Mouse (Mus musculus): ENCODE measurements around the gene Nat8f6. TPM values are rescaled to one million over a fixed set of nuclear protein-coding genes. Genes with fewer than 3 reads are reported as not detected.
A peak's percentile ranks its signal among the peaks of the same experiment; 100 is the strongest.
"Not testable (repeated sequence)": the region's sequence is repeated elsewhere in the genome, so short reads cannot be mapped to it uniquely, and the experiment has no call there.

Gene Nat8f6
- polyA plus RNA-seq, 1 experiment from 2014 or later: not detected

DNA sequence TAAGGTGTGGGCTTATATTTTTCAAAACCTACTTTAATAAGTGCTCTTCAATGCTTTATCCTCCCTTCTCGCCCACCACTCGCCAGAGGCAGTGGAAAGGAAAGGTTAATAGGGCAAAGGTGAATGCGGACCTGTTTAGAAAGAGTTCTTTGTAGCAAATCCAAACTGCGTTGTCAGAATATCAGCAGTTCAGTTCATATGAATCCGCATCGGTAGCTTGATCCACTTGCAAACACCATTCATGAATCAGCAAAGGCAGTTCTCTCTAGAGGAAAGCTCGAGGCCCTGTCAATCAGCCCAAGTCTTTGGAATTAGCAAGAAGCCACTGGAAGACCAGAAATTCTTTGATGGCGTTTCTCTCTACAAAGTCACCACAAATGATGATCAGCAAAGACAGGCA, 17.9 kb upstream of the Nat8f6 start:
- Histone ChIP-seq H3K4me1 (ENCODE audit: control insufficient read depth, insufficient read depth, low read length) (no peaks in the 10 kb centered on the region), H3K9me3 (ENCODE audit: control insufficient read depth, low read length) (no peaks in the 10 kb centered on the region), H3K4me2 (ENCODE audit: low read depth, low read length) (no peak overlapping the region), H3K9ac (ENCODE audit: low read depth, low read length) (no peak overlapping the region), H3K27ac (ENCODE audit: low read length) (no peak overlapping the region), H3K36me3 (ENCODE audit: control insufficient read depth, insufficient read depth, low read length) (no peaks in the 10 kb centered on the region), H3K4me3 (ENCODE audit: low read length) (no peak overlapping the region), H3K27me3 (replicated peaks; ENCODE audit: control insufficient read depth, insufficient read depth, low read length) (no peaks in the 10 kb centered on the region)
- 75% methylated on average over 8 of the region's 8 CpGs for WGBS
- ATAC-seq: no peak

DNA sequence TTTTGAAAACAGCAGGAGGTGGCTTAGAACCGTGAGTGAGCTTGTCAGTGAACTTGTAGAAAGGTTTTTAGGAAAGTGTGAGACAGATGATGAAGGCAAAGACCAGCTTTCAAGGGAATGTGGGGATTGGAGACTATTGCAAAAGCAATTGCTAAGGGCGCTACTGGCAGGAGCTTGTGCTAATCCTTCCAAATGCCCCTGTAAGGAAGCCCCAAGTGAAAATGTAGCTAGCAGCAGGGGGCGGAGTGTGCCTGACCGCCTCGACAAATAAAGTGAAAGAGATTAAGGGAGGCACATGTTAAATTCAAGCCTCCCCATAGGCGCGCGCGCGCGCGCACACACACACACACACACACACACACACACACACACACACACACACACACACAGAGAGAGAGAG, 16.6 kb upstream of the Nat8f6 start:
- H3K4me1 ChIP-seq (ENCODE audit: control insufficient read depth, insufficient read depth, low read length); H3K9me3 ChIP-seq (ENCODE audit: control insufficient read depth, low read length); H3K36me3 ChIP-seq (ENCODE audit: control insufficient read depth, insufficient read depth, low read length); H3K27ac ChIP-seq (ENCODE audit: low read length); H3K9ac ChIP-seq (ENCODE audit: low read depth, low read length); H3K27me3 ChIP-seq (replicated peaks; ENCODE audit: control insufficient read depth, insufficient read depth, low read length); H3K4me3 ChIP-seq (ENCODE audit: low read length): not testable (repeated sequence)
- peak; percentile 65 for ATAC-seq
- 16% methylated on average over 12 of the region's 12 CpGs for WGBS
- 0 out of 2 replicates have a peak overlapping the region, but pooled peaks have one; percentile 19 for H3K4me2 ChIP-seq (ENCODE audit: low read depth, low read length)

DNA sequence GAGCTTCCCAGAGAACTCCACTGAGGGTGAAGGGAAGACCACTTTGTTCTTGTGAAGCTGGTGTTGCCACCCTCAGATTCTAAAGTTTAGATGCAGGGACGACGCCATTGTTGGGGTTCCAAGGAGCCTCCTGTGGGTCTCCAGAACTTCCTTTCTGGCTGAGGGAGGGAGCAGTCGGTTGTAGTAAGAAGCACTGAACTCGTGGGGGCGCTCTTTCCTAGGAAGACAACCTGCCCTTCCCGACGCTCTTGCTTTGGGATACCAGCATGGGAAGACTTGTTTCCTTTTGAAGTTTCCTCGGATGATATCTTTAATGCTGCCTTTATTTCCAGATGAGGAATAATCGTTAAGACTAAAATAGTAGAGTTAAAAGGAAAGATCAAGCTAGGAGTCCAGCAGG, 16.1 kb upstream of the Nat8f6 start:
- not testable (repeated sequence) for H3K27ac ChIP-seq (ENCODE audit: low read length); H3K27me3 ChIP-seq (replicated peaks; ENCODE audit: control insufficient read depth, insufficient read depth, low read length); H3K9ac ChIP-seq (ENCODE audit: low read depth, low read length); H3K4me1 ChIP-seq (ENCODE audit: control insufficient read depth, insufficient read depth, low read length); H3K36me3 ChIP-seq (ENCODE audit: control insufficient read depth, insufficient read depth, low read length); H3K9me3 ChIP-seq (ENCODE audit: control insufficient read depth, low read length); H3K4me3 ChIP-seq (ENCODE audit: low read length); ATAC-seq; H3K4me2 ChIP-seq (ENCODE audit: low read depth, low read length)
- 15% methylated on average over 8 of the region's 9 CpGs for WGBS

DNA sequence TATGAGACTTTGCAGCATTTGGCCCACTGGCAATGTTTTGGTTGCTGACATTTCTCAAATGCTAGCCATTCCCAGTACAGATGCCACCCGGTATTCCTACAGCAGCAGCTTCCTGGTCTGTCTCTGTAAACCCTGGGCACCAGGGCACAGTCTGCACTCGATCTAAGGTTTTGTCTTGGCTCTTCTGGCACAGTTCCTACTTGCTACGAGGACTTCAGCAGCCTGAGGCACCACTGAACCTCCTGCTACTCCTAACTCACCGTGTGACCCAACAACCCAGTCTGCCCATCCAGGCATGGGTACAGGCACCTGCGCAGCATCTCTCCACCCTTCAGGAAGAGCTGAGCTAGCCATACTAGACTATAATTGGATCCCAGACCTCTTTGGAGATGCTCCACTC, 15.3 kb upstream of the Nat8f6 start:
- not testable (repeated sequence) for H3K4me1 ChIP-seq (ENCODE audit: control insufficient read depth, insufficient read depth, low read length); ATAC-seq; H3K27ac ChIP-seq (ENCODE audit: low read length); H3K9ac ChIP-seq (ENCODE audit: low read depth, low read length); H3K36me3 ChIP-seq (ENCODE audit: control insufficient read depth, insufficient read depth, low read length); H3K9me3 ChIP-seq (ENCODE audit: control insufficient read depth, low read length); H3K4me2 ChIP-seq (ENCODE audit: low read depth, low read length); H3K27me3 ChIP-seq (replicated peaks; ENCODE audit: control insufficient read depth, insufficient read depth, low read length); H3K4me3 ChIP-seq (ENCODE audit: low read length)
- 76% methylated on average over 5 of the region's 5 CpGs for WGBS

DNA sequence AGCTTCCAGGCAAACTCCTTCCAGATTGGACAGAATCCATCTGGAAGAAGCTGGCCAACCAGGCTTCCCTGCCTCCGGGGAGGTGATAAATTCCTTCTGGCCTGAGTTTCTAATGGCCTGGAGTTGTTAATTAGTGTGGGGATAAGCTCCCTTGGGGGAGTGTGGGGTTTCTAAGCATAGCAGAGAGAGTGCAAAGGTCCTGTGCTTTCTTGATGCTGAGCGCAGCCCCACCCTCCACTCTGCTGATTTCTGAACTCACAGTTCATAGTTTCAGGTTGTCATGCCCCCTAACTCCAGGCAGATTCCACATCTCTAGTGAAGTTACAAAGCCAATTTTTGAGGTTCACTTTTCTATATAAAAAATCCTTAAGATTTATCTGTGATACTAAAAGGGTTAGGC, 14.3 kb upstream of the Nat8f6 start:
- H3K4me3 ChIP-seq (ENCODE audit: low read length); H3K27me3 ChIP-seq (replicated peaks; ENCODE audit: control insufficient read depth, insufficient read depth, low read length); H3K9ac ChIP-seq (ENCODE audit: low read depth, low read length); H3K36me3 ChIP-seq (ENCODE audit: control insufficient read depth, insufficient read depth, low read length); H3K27ac ChIP-seq (ENCODE audit: low read length); H3K4me1 ChIP-seq (ENCODE audit: control insufficient read depth, insufficient read depth, low read length); H3K9me3 ChIP-seq (ENCODE audit: control insufficient read depth, low read length); H3K4me2 ChIP-seq (ENCODE audit: low read depth, low read length): not testable (repeated sequence)
- WGBS: 52% methylated on average over 1 of the region's 2 CpGs
- peak; percentile 55 for ATAC-seq

DNA sequence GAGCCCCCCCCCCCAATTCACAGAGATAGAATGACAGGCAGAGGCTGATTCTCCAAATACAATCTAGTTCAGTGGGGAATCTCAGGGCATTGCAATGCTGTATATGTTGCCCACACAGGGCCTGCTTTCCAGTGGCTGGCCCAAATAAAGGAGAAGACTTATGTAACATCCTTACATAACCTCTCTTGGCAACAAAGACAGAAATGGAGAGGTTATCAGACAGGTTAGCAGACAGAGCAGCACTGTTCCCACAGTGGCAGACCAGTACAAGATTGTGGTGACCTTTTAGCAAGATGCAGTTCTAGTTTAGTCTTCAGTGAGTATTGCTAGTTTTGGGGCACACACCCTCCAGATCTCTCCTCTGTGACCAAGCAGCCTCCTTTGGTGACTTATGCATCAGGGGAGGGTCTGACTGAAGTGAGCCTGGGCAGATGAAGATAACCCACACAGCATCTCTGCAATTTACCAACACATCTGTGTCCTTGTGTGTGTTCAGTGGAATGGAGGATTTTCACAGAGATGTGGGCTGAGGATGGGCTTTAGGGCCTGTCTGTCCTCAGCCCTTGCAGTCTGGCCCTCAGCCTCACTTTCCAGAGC, 13.8 kb upstream of the Nat8f6 start:
- not testable (repeated sequence) for H3K9me3 ChIP-seq (ENCODE audit: control insufficient read depth, low read length); H3K9ac ChIP-seq (ENCODE audit: low read depth, low read length); H3K27me3 ChIP-seq (replicated peaks; ENCODE audit: control insufficient read depth, insufficient read depth, low read length); H3K4me2 ChIP-seq (ENCODE audit: low read depth, low read length); H3K36me3 ChIP-seq (ENCODE audit: control insufficient read depth, insufficient read depth, low read length); ATAC-seq; H3K27ac ChIP-seq (ENCODE audit: low read length); H3K4me3 ChIP-seq (ENCODE audit: low read length); H3K4me1 ChIP-seq (ENCODE audit: control insufficient read depth, insufficient read depth, low read length)

DNA sequence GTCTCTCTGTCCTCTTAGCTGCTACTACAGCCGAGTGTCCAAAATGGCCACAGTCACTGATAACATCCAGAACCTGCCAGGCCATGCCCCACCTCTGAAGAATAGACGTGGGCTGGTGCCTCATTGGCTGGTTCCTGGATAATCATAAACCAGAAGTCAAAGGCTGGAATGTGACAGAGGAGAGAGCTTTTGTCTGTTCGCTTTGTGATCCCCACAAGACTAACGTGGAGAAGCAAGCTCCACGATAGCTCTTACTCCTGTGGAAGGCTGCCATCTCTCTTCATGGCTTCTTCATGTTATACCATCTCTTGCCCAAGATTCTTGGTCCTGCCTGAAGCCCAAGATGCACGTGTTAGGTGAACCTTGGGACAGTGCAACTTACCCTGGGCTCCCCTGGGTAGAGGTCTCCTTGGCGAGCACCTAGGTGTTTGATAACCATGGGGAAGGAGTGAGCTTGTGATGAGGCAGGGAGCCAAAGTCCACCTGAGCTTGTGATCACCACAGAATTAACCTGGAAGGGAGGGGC, 11.1 kb upstream of the Nat8f6 start, which contains the start of gene Nat8:
Gene Nat8, minus strand, starts transcription at position 287 of the 526 bp plus-strand sequence.
- H3K4me2 ChIP-seq (ENCODE audit: low read depth, low read length): no peak within 1 kb of the TSS
- peak; percentile 85 for ATAC-seq
- H3K4me1 ChIP-seq (ENCODE audit: control insufficient read depth, insufficient read depth, low read length): 0 out of 2 replicates have a peak, but pooled peaks cover 3% of the 10 kb centered on the region
- H3K36me3 ChIP-seq (ENCODE audit: control insufficient read depth, insufficient read depth, low read length): no peaks in the 10 kb centered on the region
- no peak within 1 kb of the TSS for H3K4me3 ChIP-seq (ENCODE audit: low read length)
- H3K27ac ChIP-seq (ENCODE audit: low read length): no peak within 1 kb of the TSS
- no peak within 1 kb of the TSS for H3K9ac ChIP-seq (ENCODE audit: low read depth, low read length)
- H3K27me3 ChIP-seq (replicated peaks; ENCODE audit: control insufficient read depth, insufficient read depth, low read length): no peaks in the 10 kb centered on the region
- 56% methylated on average over 7 of the region's 7 CpGs for WGBS
- H3K9me3 ChIP-seq (ENCODE audit: control insufficient read depth, low read length): no peaks in the 10 kb centered on the region

DNA sequence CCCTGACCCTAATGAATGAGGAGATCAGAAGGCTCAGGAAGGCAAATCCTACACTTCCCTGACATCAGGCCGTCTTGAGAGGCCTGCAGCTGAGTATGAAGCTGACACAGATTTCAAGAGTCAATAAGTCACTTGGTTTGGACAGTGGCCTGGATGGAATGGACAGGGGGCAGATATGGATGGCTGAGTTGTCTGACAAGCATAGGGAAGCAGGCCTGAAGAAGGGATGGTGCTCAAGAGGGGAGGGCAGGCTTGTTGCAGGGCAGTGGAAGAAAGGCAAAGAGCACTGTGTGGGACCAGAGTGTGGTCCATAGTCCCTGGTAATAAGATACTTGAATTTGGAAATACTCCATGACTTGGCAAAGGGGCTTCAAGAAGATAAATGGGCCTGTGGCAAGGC, 8.7 kb upstream of the Nat8f6 start:
- Histone ChIP-seq H3K4me3 (ENCODE audit: low read length) (no peak overlapping the region), H3K27me3 (replicated peaks; ENCODE audit: control insufficient read depth, insufficient read depth, low read length) (no peaks in the 10 kb centered on the region)
- 75% methylated on average over 1 of the region's 1 CpGs for WGBS

DNA sequence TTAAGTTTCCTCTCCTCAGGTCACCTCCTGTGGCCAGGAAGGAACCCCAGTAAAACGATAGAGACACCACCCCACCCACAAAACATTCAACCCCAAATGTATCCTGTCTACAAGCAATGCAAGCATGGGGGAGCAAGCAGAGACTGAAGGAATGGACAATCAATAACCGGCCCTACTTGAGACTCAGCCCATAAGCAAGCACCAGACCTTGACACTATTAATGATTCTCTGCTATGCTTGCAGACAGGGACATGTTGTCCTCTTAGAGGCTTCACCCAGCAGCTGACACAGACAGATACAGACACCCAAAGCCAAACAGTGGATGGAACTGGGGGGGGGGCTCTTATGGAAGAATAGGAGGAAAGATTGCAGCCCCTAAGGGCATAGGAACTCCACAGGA, 5.1 kb upstream of the Nat8f6 start:
- Histone ChIP-seq H3K27me3 (replicated peaks; ENCODE audit: control insufficient read depth, insufficient read depth, low read length) (no peaks in the 10 kb centered on the region), H3K4me3 (ENCODE audit: low read length) (no peak overlapping the region), H3K9me3 (ENCODE audit: control insufficient read depth, low read length) (no peaks in the 10 kb centered on the region), H3K36me3 (ENCODE audit: control insufficient read depth, insufficient read depth, low read length) (no peaks in the 10 kb centered on the region), H3K4me2 (ENCODE audit: low read depth, low read length) (no peak overlapping the region), H3K4me1 (ENCODE audit: control insufficient read depth, insufficient read depth, low read length) (no peaks in the 10 kb centered on the region), H3K27ac (ENCODE audit: low read length) (no peak overlapping the region), H3K9ac (ENCODE audit: low read depth, low read length) (no peak overlapping the region)
- no peak for ATAC-seq
- WGBS: 91% methylated on average over 2 of the region's 2 CpGs

More for the DNA sequence above, 8.7 kb upstream of the Nat8f6 start:
- no peak overlapping the region for H3K4me2 ChIP-seq (ENCODE audit: low read depth, low read length)
- no peaks in the 10 kb centered on the region for H3K36me3 ChIP-seq (ENCODE audit: control insufficient read depth, insufficient read depth, low read length)
- H3K9ac ChIP-seq (ENCODE audit: low read depth, low read length): no peak overlapping the region
- no peak overlapping the region for H3K27ac ChIP-seq (ENCODE audit: low read length)
- ATAC-seq: no peak
- no peaks in the 10 kb centered on the region for H3K9me3 ChIP-seq (ENCODE audit: control insufficient read depth, low read length)
- 0 out of 2 replicates have a peak, but pooled peaks cover 3% of the 10 kb centered on the region for H3K4me1 ChIP-seq (ENCODE audit: control insufficient read depth, insufficient read depth, low read length)

Data from intestine, embryonic 16.5 days (tissue).